Mouse (Mus musculus) T-helper 1 cell (primary cell): ENCODE data around the gene Cd19.
"Not testable (repeated sequence)": the region's sequence is repeated elsewhere in the genome, so short reads cannot be mapped to it uniquely, and the experiment has no call there.

Experiments
- in situ Hi-C: fragments of 300-600 bp; cut with MboI, MseI; formaldehyde crosslinking; loops from one replicate; pipeline ENCODE4 v1.15.1; 2025; ENCODE audit warnings: high pct_unique_total_duplicates

Gene Cd19

GRCm38 (mm10) chr7:126435801-126436200 is 21.1 kb upstream of the Cd19 start:
- in situ Hi-C loops: no loop called here

GRCm38 (mm10) chr7:126434726-126435125 is 20.0 kb upstream of the Cd19 start:
- in situ Hi-C loops: no loop called here

- in situ Hi-C loops: no loop called here
Measured at GRCm38 (mm10) chr7:126430167-126430566, 15.5 kb upstream of the Cd19 start.

- in situ Hi-C loops: no loop called here
Measured at GRCm38 (mm10) chr7:126429503-126429898, 14.8 kb upstream of the Cd19 start.

DNA sequence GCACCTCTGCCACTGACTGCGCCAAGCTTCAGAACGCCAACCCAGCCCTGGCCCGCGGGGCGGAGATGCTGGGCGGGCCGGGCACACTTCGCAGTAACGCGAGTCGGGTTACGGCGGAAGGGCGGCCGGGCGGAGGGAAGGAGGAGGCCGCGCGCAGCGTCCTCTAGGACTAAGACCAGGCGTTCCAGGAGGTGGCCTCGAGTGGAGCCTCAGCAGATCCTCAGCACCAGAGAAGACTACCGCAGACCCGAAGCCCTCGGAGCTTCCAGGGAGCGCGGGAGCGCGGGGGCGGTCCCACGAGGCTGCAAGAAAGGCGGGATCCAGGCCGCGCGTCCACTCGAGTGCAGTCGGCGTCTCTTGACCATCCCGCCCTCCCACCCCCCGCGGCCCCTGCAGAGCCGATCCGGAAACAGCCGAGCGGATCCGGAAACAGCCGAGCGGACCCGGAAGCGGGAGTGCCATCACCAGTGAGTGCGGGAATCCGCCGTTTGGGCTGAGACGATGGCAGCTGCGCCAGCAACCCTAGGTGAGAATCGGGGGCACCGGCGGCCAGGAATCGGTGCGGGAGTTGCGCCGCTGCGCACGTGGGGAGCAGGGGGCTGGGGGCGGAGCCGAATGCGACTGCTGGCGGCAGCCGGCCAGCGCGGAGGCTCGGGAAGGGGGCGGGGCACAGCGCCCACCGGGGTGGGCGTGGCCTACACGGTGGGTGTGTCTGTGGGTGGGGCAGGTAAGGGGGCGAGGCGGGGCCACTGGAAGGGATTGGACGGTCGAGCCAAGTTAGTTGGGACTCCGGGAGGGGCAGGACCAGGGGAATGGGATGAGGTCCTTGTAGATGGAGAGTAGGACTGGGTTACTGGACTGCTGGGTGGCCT is 14.2 kb upstream of the Cd19 start, which contains the start of gene Rabep2:
TSS of gene Rabep2 (plus strand) at position 129 of the 872 bp plus-strand sequence.
- in situ Hi-C loops: no loop called here

DNA sequence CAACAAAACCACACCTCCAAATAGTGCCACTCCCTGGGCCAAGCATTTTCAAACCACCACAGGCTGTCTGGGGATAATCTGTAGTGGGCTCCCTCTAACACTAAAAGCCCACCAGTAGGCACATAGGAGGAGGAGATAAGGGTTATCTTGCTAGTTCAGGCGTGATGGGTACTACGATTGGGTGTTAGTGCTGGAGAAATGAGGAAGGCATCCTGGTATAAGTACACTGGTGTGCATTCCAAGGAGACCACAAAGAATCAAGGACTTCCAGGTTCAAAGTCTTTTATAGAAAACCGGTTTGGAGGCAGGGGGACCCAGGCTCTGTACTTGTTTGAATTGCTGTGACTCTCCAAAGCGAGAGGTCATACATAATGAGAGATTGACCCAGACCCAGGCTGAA is 13.5 kb upstream of the Cd19 start:
- in situ Hi-C loops: no loop called here

- in situ Hi-C loops: no loop called here
Measured at GRCm38 (mm10) chr7:126427323-126427860, 12.7 kb upstream of the Cd19 start.

- in situ Hi-C loops: no loop called here
Measured at GRCm38 (mm10) chr7:126424161-126424560, 9.5 kb upstream of the Cd19 start.

DNA sequence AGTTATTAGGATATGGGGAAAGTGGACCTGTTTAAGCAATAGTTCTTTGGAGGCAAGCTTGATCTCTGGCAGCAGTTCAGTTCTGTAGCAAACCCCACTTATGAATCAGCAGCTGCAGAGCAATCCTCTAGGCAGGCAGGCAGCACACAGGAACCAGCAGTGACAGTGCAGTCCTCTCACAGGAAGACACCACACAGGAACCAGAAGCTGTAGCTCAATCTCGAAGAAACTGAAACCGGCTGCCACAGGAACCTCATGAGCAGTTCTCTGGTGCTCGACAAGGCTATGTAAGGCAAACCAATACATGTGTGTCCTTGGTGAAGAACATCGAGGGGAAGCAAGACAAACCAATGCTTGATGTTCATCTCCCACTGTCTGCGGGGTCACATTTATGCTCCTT is 7.1 kb upstream of the Cd19 start:
- in situ Hi-C loops: no loop called here

DNA sequence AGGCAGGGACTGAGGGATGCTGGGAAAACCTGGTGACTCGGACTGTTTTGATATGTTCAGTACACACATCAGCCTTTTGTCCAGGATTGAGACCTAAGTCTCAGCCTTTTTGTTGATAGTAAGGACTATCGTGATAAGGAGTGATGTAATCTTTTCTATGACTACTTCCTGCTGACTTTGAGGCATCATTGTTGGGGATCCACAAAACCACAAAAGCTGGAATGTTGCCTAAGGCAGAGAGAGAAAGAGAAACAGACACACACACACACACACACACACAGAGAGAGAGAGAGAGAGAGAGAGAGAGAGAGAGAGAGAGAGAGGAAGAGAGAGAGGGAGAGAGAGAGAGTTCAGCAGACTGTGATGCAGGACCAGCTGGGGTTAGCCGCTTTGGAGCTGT is 3.8 kb upstream of the Cd19 start:
- in situ Hi-C loops: no loop called here

DNA sequence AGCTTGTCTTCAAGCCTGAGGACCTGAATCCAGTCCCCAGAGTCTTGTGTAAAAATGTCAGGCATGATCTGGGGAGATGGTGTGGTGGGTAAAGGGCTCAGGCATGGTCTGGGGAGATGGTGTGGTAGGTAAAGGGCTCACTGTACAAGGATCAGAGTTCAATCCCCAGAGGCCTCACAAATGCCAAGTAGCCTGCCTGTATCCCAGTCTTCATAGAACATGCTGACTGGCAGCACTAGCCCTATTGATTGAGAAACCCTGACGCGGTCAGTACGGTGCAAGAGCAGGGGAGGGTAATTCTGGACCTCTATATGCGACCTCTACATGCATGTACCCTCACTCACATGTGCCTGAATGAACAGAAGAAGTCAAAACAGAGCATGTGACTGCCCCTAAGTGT is 2.9 kb upstream of the Cd19 start:
- in situ Hi-C loops: no loop called here

- in situ Hi-C loops: no loop called here
Measured at GRCm38 (mm10) chr7:126417045-126417444, 2.4 kb upstream of the Cd19 start.

DNA sequence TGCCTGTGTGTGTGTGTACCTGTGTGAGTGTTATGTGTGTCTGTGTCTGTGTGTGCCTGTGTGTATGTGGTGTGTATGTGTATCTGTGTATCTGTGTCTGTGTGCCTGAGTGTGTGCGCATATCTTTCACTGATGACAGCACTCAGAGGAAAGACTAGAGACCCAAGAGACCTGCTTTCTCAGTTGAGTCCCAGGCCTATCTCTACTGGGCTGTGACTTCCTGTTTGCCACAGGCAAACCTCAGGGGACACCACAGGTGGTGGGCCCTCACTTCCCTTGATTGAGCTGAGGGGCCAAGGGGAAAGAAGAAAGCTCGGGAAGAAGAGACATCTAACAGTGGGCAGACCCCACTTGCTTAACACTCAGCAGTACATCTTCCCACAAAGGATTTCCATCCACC is 1.9 kb upstream of the Cd19 start:
- in situ Hi-C loops: no loop called here

- in situ Hi-C loops: no loop called here
Measured at GRCm38 (mm10) chr7:126411061-126411460, 3.6 kb downstream of the Cd19 start.

GRCm38 (mm10) chr7:126408686-126409085 is 6.0 kb downstream of the Cd19 start:
- in situ Hi-C loops: no loop called here

- in situ Hi-C loops: not testable (repeated sequence)
Measured at GRCm38 (mm10) chr7:126402518-126402917, 12.2 kb downstream of the Cd19 start.

GRCm38 (mm10) chr7:126399548-126399947 is 15.1 kb downstream of the Cd19 start:
- in situ Hi-C loops: no loop called here

DNA sequence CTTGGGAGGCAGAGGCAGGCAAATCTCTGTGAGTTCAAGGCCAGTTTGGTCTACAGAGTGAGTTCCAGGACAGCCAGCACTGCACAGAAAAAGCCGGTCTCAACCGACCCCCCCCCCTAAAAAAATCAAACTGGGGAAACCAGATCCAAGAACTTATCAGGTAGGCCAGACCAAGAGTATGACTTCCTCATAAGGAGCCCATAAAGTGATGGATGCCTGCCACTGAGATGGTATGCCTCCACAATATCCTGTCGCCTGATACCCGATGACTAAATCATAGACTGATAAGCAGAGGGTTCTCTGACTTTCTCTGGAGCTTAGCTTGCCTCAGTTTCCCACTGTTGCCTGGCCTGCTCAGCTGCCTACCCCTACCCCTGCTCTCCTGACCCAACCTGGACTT is 16.9 kb downstream of the Cd19 start:
- in situ Hi-C loops: no loop called here

DNA sequence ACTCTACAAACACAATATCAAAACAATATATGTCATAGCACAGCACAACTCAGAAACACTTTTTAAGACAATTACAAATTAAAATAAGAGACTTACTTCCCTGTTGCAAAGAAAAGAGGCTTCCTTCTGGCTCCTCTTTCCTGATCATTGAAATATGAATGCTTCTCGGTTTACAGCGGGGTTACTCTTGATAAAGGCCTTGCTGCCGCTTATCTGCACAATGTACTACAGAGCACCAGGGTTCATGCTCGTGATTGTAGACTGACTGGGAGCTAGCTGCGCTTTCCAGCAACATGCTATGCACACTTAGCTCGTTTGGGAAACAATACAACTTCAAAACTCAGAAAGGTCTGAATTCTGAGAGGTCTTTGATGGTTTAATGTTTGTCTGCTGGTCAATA is 17.5 kb downstream of the Cd19 start:
- in situ Hi-C loops: no loop called here

GRCm38 (mm10) chr7:126396298-126397119 is 18.2 kb downstream of the Cd19 start, which contains the start of gene Nfatc2ip:
Gene Nfatc2ip (minus strand): TSS chr7:126396737.
- in situ Hi-C loops: no loop called here

DNA sequence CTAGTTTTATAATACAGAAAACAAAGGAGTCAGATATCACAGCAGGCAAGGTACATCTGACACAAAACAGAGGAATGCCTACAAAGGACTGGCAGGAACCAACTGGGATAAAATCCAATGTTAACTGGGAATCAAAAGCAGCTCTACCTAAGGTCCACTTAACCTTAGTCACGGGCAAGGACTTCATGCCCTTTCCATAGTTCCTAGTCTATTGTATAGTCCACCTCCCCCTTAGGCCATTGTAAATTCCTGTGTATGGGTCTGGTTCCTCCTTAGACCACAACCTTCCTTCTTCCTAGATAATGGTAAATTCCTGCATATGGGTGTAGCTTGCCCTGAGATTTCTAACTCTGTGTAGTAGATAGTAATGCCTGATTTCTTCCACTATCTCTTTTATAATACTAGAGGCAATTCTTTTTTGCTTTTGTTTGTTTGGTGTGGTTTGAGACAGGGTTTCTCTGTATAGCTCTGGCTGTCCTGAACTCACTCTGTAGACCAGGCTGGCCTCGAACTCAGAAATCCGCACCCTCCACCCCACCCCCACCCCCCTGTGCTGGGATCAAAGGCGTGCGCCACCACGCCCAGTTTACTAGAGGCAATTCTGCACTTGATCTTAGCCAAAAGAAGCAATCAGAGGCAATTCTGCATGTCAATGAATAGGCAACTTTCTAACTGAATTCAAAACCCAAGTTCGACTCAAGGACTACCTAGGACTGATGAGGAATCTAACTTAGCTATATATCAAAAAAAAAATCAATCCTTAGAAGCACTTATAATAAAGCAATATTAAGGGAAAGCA is 22.4 kb downstream of the Cd19 start:
- in situ Hi-C loops: not testable (repeated sequence)

DNA sequence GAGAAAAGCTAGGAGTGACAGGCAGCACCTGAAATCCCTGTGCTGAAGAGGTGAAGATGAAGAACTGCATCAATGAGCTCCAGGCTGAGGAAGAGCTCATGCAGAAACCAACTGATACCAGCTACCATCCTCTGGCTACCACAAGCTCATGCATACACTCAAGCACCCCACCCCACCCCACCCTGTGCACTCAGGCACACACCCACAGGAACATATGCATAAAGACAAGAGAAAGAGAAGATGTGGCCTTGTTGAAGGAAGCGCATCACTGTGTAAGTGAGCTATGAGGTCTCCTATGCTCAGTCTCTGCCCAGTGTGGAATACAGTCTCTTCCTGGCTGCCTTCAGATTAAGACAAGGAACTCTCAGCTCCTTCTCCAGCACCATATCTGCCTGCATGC is 26.5 kb downstream of the Cd19 start:
- in situ Hi-C loops: no loop called here
